ENCODE assay signal across 8 mouse cellular contexts in genomic region chr11:88425631-88426101, GRCm38 (mm10).
A peak's percentile ranks its signal among the peaks of the same experiment; 100 is the strongest.
DNase-seq lines count a peak whose midpoint lies in the region; ATAC-seq and TF ChIP-seq lines count a peak whose summit lies in the region.

No protein-coding gene starts in this region.

- no peak overlapping the region for H3K9ac ChIP-seq in heart, postnatal 0 days (replicated peaks; ENCODE audit: low read depth, low read length)

- intact Hi-C loops in gastrocnemius, postnatal 14 days (cut with DNase I; ENCODE audit: low total_unique reads), result no loop called here
- intact Hi-C loops in gastrocnemius, postnatal 36 days (cut with DNase I), result loop anchor here (10.0 kb wide), 1 partner anchor 319 kb away; no protein-coding TSS in a partner anchor

- H3K27me3 ChIP-seq in heart, postnatal 0 days (ENCODE audit: control insufficient read depth, insufficient read depth, low read length), result no peaks in the 10 kb centered on the region

- no peak overlapping the region for H3K4me3 ChIP-seq in heart, postnatal 0 days (ENCODE audit: low read depth, low read length)
- no peak overlapping the region for H3K4me3 ChIP-seq in lung, adult 2 months (replicated peaks; ENCODE audit: extremely low read depth, low read depth, low read length)

- peaks cover 22% of the 10 kb centered on the region; the same call in 1 of the 2 replicates for H3K4me1 ChIP-seq in heart, postnatal 0 days (ENCODE audit: control insufficient read depth, insufficient read depth)
- no peaks in the 10 kb centered on the region for H3K4me1 ChIP-seq in lung, adult 2 months (ENCODE audit: control insufficient read depth, insufficient read depth, low read length)

- 21% methylated on average over 9 of the region's 9 CpGs for WGBS in heart, postnatal 0 days
- 36% methylated on average over 9 of the region's 9 CpGs for WGBS in lung, adult 2 months

- H3K27ac ChIP-seq in heart, postnatal 0 days (ENCODE audit: low read depth), result peak overlapping the region; percentile 50; the same call in 1 of the 2 replicates

- H3K4me2 ChIP-seq in heart, postnatal 0 days (ENCODE audit: low read depth, low read length), result no peak overlapping the region

- no peaks in the 10 kb centered on the region for H3K36me3 ChIP-seq in heart, postnatal 0 days (replicated peaks; ENCODE audit: control insufficient read depth, insufficient read depth, low read length)

- no peak for TF ChIP-seq POLR2A in lung, adult 2 months (IDR thresholded peaks at IDR 0.05; ENCODE audit: borderline replicate concordance, extremely low read depth, low read depth, low read length)

- no peak for TF ChIP-seq CTCF in heart, postnatal 0 days (IDR thresholded peaks at IDR 0.05; ENCODE audit: low read depth)
- TF ChIP-seq CTCF in lung, adult 2 months (IDR thresholded peaks at IDR 0.05; ENCODE audit: insufficient read depth, low read length), result no peak

- peak; percentile 24 for DNase-seq in gastrocnemius, postnatal 14 days
- DNase-seq in gastrocnemius, postnatal 36 days, result no peak
- DNase-seq in T-cell, adult 2 months (ENCODE audit: low spot score), result peak; percentile 62
- DNase-seq in heart, postnatal 0 days (ENCODE audit: low spot score), result peak; percentile 78
- DNase-seq in lung, adult 2 months, result peak; percentile 20
- DNase-seq in thymus, postnatal 36 days, result peak; percentile 19 to 43
- DNase-seq in right cerebral cortex, postnatal 14 days, result no peak
- no peak for DNase-seq in cerebellum, postnatal 36 days

- peak; percentile 84 for ATAC-seq in heart, postnatal 0 days (ENCODE audit: insufficient read depth, low read depth)

- TF ChIP-seq EP300 in heart, postnatal 0 days (IDR thresholded peaks at IDR 0.05; ENCODE audit: low read depth), result no peak

- H3K9me3 ChIP-seq in heart, postnatal 0 days (replicated peaks; ENCODE audit: control insufficient read depth, low read length), result no peaks in the 10 kb centered on the region

Comparison
In these comparisons a context has a peak if more than half of its experiments do, and no peak if none do; other contexts are left out.
1. DNase-seq: peak in gastrocnemius, postnatal 14 days (single experiment), T-cell, adult 2 months (single experiment), heart, postnatal 0 days (single experiment), lung, adult 2 months (single experiment) and thymus, postnatal 36 days (2 of 2); none in gastrocnemius, postnatal 36 days (0 of 2), right cerebral cortex, postnatal 14 days (single experiment) and cerebellum, postnatal 36 days (0 of 2).